Mouse (Mus musculus) B cell, adult 67 days (primary cell): ENCODE data around the gene Metap1d. TPM values are rescaled to one million over a fixed set of nuclear protein-coding genes. Genes with fewer than 3 reads are reported as not detected.

Source experiments
- total RNA-seq, 2 experiments: library from RNA; stranded (reverse); gene quantifications; 4 replicates each; pipeline ENCODE4 v1.2.4; 2023

Gene Metap1d
- total RNA-seq = 10 to 100 TPM; 35.0 to 42.9 TPM

GRCm38 (mm10) chr2:71453161-71453916 lies at the start of gene Metap1d:
Gene Metap1d, plus strand, starts transcription at chr2:71453276.

GRCm38 (mm10) chr2:71528014-71528713 lies 75.1 kb downstream of the Metap1d start, which contains the start of gene Dlx1:
Gene Dlx1, plus strand, starts transcription at chr2:71528113.

GRCm38 (mm10) chr2:71546640-71547071 lies 93.6 kb downstream of the Metap1d start, which contains the start of gene Dlx2:
Gene Dlx2, minus strand, starts transcription at chr2:71546754.

Other genes starting within 250 kb of the Metap1d start
- 10 to 100 TPM; 71.1 to 81.3 TPM for gene Dync1i2, start 241.6 kb upstream of the Metap1d start, total RNA-seq
- 10 to 100 TPM; 37.1 to 53.8 TPM for gene Slc25a12, start 85.5 kb upstream of the Metap1d start, total RNA-seq
- gene Hat1, start 64.3 kb upstream of the Metap1d start, total RNA-seq = 10 to 100 TPM; 25.8 to 38.3 TPM
- under 1 TPM in 1 of 2 experiments, not detected in 1; 0.58 TPM for gene Dlx1, start 74.8 kb downstream of the Metap1d start, total RNA-seq
- gene Dlx2, start 93.5 kb downstream of the Metap1d start, total RNA-seq = not detected